Mouse (Mus musculus) CH12.LX (cell line): ENCODE measurements at regions not wholly inside any gene's neighbourhood (a gene's known extent, or its start where the extent isn't known, plus 50 kb on each side); places are given as distances from the start of the nearest gene placed in this dataset.

Experiments used
- DNase-seq: peaks from one replicate; pipeline ENCODE4 v3.0.0-alpha.2; 2013; ENCODE audit errors: extremely low read depth
- H3K27ac ChIP-seq: 2 replicates; pipeline ENCODE4 v1.5.1; 2012; ENCODE audit warnings: low read depth, mild to moderate bottlenecking, control low read depth, moderate library complexity; ENCODE audit not compliant: insufficient read depth
- H3K27me3 ChIP-seq: replicated peaks from 2 replicates; pipeline ENCODE3; 2012; ENCODE audit warnings: inconsistent platforms
- H3K36me3 ChIP-seq, 2 experiments: replicated peaks in 1 of 2; 2 replicates each; pipeline versions ENCODE3 to v1.6.1; 2012; ENCODE audit warnings: inconsistent platforms in 1 of 2, low read length in 1 of 2, mild to moderate bottlenecking in 1 of 2, mixed read lengths in 1 of 2, moderate library complexity in 1 of 2; ENCODE audit not compliant: control insufficient read depth in 1 of 2, insufficient read depth in 1 of 2
- H3K4me1 ChIP-seq, 2 experiments: 2 replicates each; pipeline ENCODE4 v1.6.1; 2012; ENCODE audit warnings: inconsistent platforms in 1 of 2, moderate library complexity in 1 of 2; ENCODE audit not compliant: insufficient read depth in 2 of 2, control insufficient read depth in 1 of 2
- H3K4me2 ChIP-seq: 2 replicates; pipeline ENCODE4 v1.6.1; 2012; ENCODE audit warnings: low read depth, mild to moderate bottlenecking, control low read depth; ENCODE audit not compliant: poor library complexity, insufficient read depth, severe bottlenecking
- H3K4me3 ChIP-seq, 3 experiments: fragments of 150-350 bp in 1 of 3; sonication (generic) in 1 of 3; replicated peaks in 1 of 3; 2 replicates each; pipeline versions ENCODE3 to v1.5.1; 2011 to 2012; ENCODE audit warnings: low read depth in 2 of 3, low read length in 2 of 3, mild to moderate bottlenecking in 2 of 3, moderate library complexity in 2 of 3, control low read depth in 1 of 3, improper control_type of control experiment in 1 of 3, inconsistent platforms in 1 of 3, mixed read lengths in 1 of 3; ENCODE audit not compliant: poor library complexity in 1 of 3
- H3K79me2 ChIP-seq: replicated peaks from 2 replicates; pipeline ENCODE4 v1.6.1; 2012; ENCODE audit warnings: mild to moderate bottlenecking, moderate library complexity; ENCODE audit not compliant: control insufficient read depth, poor library complexity, insufficient read depth, severe bottlenecking; ENCODE audit errors: extremely low read depth
- H3K9ac ChIP-seq: 2 replicates; pipeline ENCODE4 v1.6.1; 2012; ENCODE audit warnings: low read depth, mild to moderate bottlenecking, control low read depth, moderate library complexity; ENCODE audit not compliant: insufficient read depth
- H3K9me3 ChIP-seq: replicated peaks from 2 replicates; pipeline ENCODE3; 2012; ENCODE audit warnings: low read length, inconsistent platforms, mixed read lengths
- CHD1 ChIP-seq: IDR thresholded peaks from 2 replicates; pipeline ENCODE4 v1.6.1; 2012; ENCODE audit warnings: low read depth, low read length, improper control_type of control experiment, inconsistent platforms
- ELF1 ChIP-seq: IDR thresholded peaks from 2 replicates; pipeline ENCODE4 v1.6.1; 2014; ENCODE audit warnings: low read depth, mild to moderate bottlenecking, inconsistent platforms, low read length, improper control_type of control experiment
- EP300 ChIP-seq: IDR thresholded peaks from 2 replicates; pipeline ENCODE4 v1.6.1; 2011; ENCODE audit warnings: low read length, improper control_type of control experiment
- HCFC1 ChIP-seq: IDR thresholded peaks from 2 replicates; pipeline ENCODE4 v1.6.1; 2012; ENCODE audit warnings: low read depth, mild to moderate bottlenecking, inconsistent platforms, low read length, improper control_type of control experiment
- IRF4 ChIP-seq: IDR thresholded peaks from 2 replicates; pipeline ENCODE4 v1.6.1; 2014; ENCODE audit warnings: low read depth, mild to moderate bottlenecking, inconsistent platforms, low read length, improper control_type of control experiment
- JUN ChIP-seq: IDR thresholded peaks from 2 replicates; pipeline ENCODE4 v1.6.1; 2011; ENCODE audit warnings: low read depth, mild to moderate bottlenecking, low read length, improper control_type of control experiment, moderate library complexity; ENCODE audit not compliant: insufficient read depth
- JUND ChIP-seq: conservative IDR thresholded peaks from 2 replicates; pipeline ENCODE4 v1.6.1; 2011; ENCODE audit warnings: low read depth, low read length, improper control_type of control experiment
- MAFK ChIP-seq: IDR thresholded peaks from 2 replicates; pipeline ENCODE4 v1.6.1; 2011; ENCODE audit warnings: low read length, improper control_type of control experiment; ENCODE audit not compliant: insufficient replicate concordance
- MAX ChIP-seq: IDR thresholded peaks from 2 replicates; pipeline ENCODE4 v1.6.1; 2011; ENCODE audit warnings: low read length, improper control_type of control experiment
- POLR2AphosphoS2 ChIP-seq: IDR thresholded peaks from 2 replicates; pipeline ENCODE4 v1.6.1; 2011; ENCODE audit warnings: low read depth, low read length, improper control_type of control experiment
- RCOR1 ChIP-seq: conservative IDR thresholded peaks from 2 replicates; pipeline ENCODE4 v1.6.1; 2012; ENCODE audit warnings: low read depth, mild to moderate bottlenecking, inconsistent platforms, low read length, improper control_type of control experiment
- TBP ChIP-seq: conservative IDR thresholded peaks from 2 replicates; pipeline ENCODE4 v1.6.1; 2011; ENCODE audit warnings: low read depth, low read length, improper control_type of control experiment
- TCF12 ChIP-seq: IDR thresholded peaks from 2 replicates; pipeline ENCODE4 v1.6.1; 2014; ENCODE audit warnings: low read depth, mild to moderate bottlenecking, inconsistent platforms, low read length, improper control_type of control experiment
- UBTF ChIP-seq: IDR thresholded peaks from 2 replicates; pipeline ENCODE4 v1.6.1; 2012; ENCODE audit warnings: low read depth, mild to moderate bottlenecking, inconsistent platforms, low read length, improper control_type of control experiment, moderate library complexity
- USF2 ChIP-seq: conservative IDR thresholded peaks from 2 replicates; pipeline ENCODE4 v1.6.1; 2011; ENCODE audit warnings: low read depth, low read length, improper control_type of control experiment
- ZC3H11A ChIP-seq: IDR thresholded peaks from 2 replicates; pipeline ENCODE4 v1.6.1; 2012; ENCODE audit warnings: low read depth, mild to moderate bottlenecking, inconsistent platforms, low read length, improper control_type of control experiment
- ZMIZ1 ChIP-seq: IDR thresholded peaks from 2 replicates; pipeline ENCODE4 v1.6.1; 2012; ENCODE audit warnings: low read depth, mild to moderate bottlenecking, inconsistent platforms, low read length, improper control_type of control experiment
- dilution Hi-C: fragments of 300-500 bp; cut with MboI; formaldehyde crosslinking; loops from 2 replicates; pipeline ENCODE4 v1.14.3; 2020; ENCODE audit warnings: low sequenced_read_pairs; ENCODE audit not compliant: extremely low pct_unique_long_range_greater_than_20kb, extremely low pct_ligation_motif_present
- in situ Hi-C: fragments of 300-500 bp; cut with MboI; formaldehyde crosslinking; loops from 3 replicates; pipeline ENCODE4 v1.14.3; 2019; ENCODE audit warnings: low sequenced_read_pairs, low pct_ligation_motif_present, low pct_unique_long_range_greater_than_20kb, mixed read lengths

DNA sequence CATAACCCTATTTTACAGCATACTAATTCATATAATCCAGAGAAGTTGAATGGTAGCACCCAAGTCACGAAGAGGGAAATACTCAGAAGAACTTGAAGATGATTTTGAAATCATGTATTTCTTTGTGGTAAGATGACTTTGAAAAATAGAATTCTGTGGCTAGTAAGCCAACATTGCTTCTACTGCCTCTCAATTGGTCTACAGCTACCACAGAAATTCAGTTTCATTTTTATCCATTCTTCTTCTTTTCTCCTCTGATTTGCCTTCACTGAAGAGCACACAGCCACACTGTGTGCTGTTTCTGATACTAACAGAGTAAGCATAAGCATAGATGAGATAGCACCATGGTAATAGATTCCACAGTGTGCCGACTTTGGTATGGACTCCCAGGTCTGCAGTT lies 708.4 kb downstream of the Inhba start:
- H3K79me2 ChIP-seq, result no peaks in the 10 kb centered on the region
- dilution Hi-C loops, result no loop called here
- TF ChIP-seq MAFK (no peak), POLR2AphosphoS2 (no peak), ELF1 (no peak), JUN (no peak), EP300 (no peak), UBTF (no peak), RCOR1 (no peak), TCF12 (no peak)
- TF ChIP-seq, all 38 proteins: peak for 0
- Histone ChIP-seq H3K4me2 (no peak overlapping the region; the same call in 1 of the 2 replicates), H3K27ac (no peak overlapping the region), H3K27me3 (no peaks in the 10 kb centered on the region), H3K9ac (no peak overlapping the region), H3K36me3 (no peaks in the 10 kb centered on the region), H3K9me3 (no peaks in the 10 kb centered on the region), H3K4me1 (no peaks in the 10 kb centered on the region), H3K4me3 (no peak overlapping the region)
- no peak for DNase-seq
- in situ Hi-C loops, result no loop called here

DNA sequence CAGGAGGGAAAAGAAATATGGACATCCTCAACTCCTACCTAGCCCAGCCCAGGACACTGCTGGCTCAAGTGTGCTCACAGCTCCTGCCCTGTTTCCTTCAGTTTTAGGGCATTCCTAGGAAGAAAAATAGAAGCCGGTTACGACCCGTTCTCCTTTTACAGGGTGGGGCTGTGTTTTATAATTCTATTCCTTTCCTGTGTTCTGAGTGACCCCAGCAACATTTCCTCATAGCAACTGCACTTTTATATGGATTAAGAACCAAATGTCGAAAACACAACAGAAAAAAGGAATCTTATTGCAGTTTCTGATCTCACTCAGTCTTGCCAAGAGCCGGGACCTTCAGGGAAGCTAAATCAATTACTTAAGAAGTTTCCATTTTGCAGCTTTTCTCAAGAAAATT lies 713.7 kb downstream of the Inhba start:
- dilution Hi-C loops, result no loop called here
- no peaks in the 10 kb centered on the region for H3K79me2 ChIP-seq
- no peaks in the 10 kb centered on the region for H3K9me3 ChIP-seq
- H3K27me3 ChIP-seq, result no peaks in the 10 kb centered on the region
- no peaks in the 10 kb centered on the region for H3K4me1 ChIP-seq
- no peak overlapping the region for H3K4me3 ChIP-seq
- no peak overlapping the region for H3K9ac ChIP-seq
- TF ChIP-seq JUN (no peak), RCOR1 (no peak), TCF12 (no peak), HCFC1 (no peak), CHD1 (no peak), ZC3H11A (no peak), MAX (no peak), TBP (no peak), JUND (no peak), EP300 (no peak), USF2 (no peak), IRF4 (no peak), ZMIZ1 (no peak)
- TF ChIP-seq, all 38 proteins: peak for 0
- Histone ChIP-seq H3K4me2 (no peak overlapping the region), H3K27ac (no peak overlapping the region), H3K36me3 (no peaks in the 10 kb centered on the region)
- in situ Hi-C loops, result no loop called here
- no peak for DNase-seq
